Comparison of ENCODE assay signal across 9 mouse cellular contexts in genomic region chr16:10694414-10694851, GRCm38 (mm10).
DNase-seq lines count a peak whose midpoint lies in the region; ATAC-seq and TF ChIP-seq lines count a peak whose summit lies in the region.
"Had no signal": no experiment of that assay in that cellular context is flagged by ENCODE, and none has a peak within 500 bp of the region (broad histone marks: within the 10 kb centered on the region; RNA-seq: fewer than 3 reads in every experiment).

No protein-coding gene starts in this region.

- H3K9me3 ChIP-seq in hindbrain, postnatal 0 days (ENCODE audit: low read length), result no peaks in the 10 kb centered on the region
- H3K9me3 ChIP-seq in hindbrain, embryonic 12.5 days (replicated peaks), result no peaks in the 10 kb centered on the region
- H3K9me3 ChIP-seq in intestine, embryonic 14.5 days (ENCODE audit: control insufficient read depth, low read length), result no peaks in the 10 kb centered on the region
- no peaks in the 10 kb centered on the region for H3K9me3 ChIP-seq in hindbrain, embryonic 13.5 days

- no peak for TF ChIP-seq POLR2A in lung, adult 2 months (IDR thresholded peaks at IDR 0.05; ENCODE audit: borderline replicate concordance, extremely low read depth, low read depth, low read length)

- no peak overlapping the region for H3K4me2 ChIP-seq in hindbrain, postnatal 0 days (ENCODE audit: low read depth, low read length)
- H3K4me2 ChIP-seq in hindbrain, embryonic 12.5 days (replicated peaks), result no peak overlapping the region
- no peak overlapping the region for H3K4me2 ChIP-seq in intestine, embryonic 14.5 days (ENCODE audit: low read length)
- no peak overlapping the region for H3K4me2 ChIP-seq in hindbrain, embryonic 13.5 days

- no peak overlapping the region for H3K4me3 ChIP-seq in hindbrain, postnatal 0 days (ENCODE audit: low read length)
- H3K4me3 ChIP-seq in hindbrain, embryonic 12.5 days, result no peak overlapping the region
- no peak overlapping the region for H3K4me3 ChIP-seq in intestine, embryonic 14.5 days (ENCODE audit: low read depth, low read length)
- H3K4me3 ChIP-seq in lung, adult 2 months (replicated peaks; ENCODE audit: extremely low read depth, low read depth, low read length), result no peak overlapping the region
- H3K4me3 ChIP-seq in hindbrain, embryonic 13.5 days, result no peak overlapping the region

- H3K27ac ChIP-seq in hindbrain, postnatal 0 days, result no peak overlapping the region
- no peak overlapping the region for H3K27ac ChIP-seq in hindbrain, embryonic 12.5 days
- no peak overlapping the region for H3K27ac ChIP-seq in intestine, embryonic 14.5 days (ENCODE audit: low read depth)
- H3K27ac ChIP-seq in hindbrain, embryonic 13.5 days, result no peak overlapping the region

- no peak for TF ChIP-seq CTCF in hindbrain, postnatal 0 days (IDR thresholded peaks at IDR 0.05; ENCODE audit: low read depth)
- no peak for TF ChIP-seq CTCF in lung, adult 2 months (IDR thresholded peaks at IDR 0.05; ENCODE audit: insufficient read depth, low read length)

- DNase-seq in hindbrain, postnatal 0 days (ENCODE audit: low spot score), result peak; percentile 48
- DNase-seq in MEL-GATA-1-ER (ENCODE audit: extremely low read depth, low read depth), result peak; percentile 14
- no peak for DNase-seq in intestine, embryonic 14.5 days (ENCODE audit: low spot score)
- peak; percentile 20 for DNase-seq in lung, adult 2 months
- no peak for DNase-seq in urinary bladder, postnatal 14 days (ENCODE audit: low spot score)
- DNase-seq: cerebellum, adult 9-10 months had no signal

- no peaks in the 10 kb centered on the region for H3K4me1 ChIP-seq in hindbrain, postnatal 0 days (ENCODE audit: insufficient read depth, low read length)
- H3K4me1 ChIP-seq in hindbrain, embryonic 12.5 days, result peaks cover 9% of the 10 kb centered on the region
- H3K4me1 ChIP-seq in intestine, embryonic 14.5 days (replicated peaks; ENCODE audit: control insufficient read depth, insufficient read depth, low read length), result peaks cover 13% of the 10 kb centered on the region
- peaks cover 16% of the 10 kb centered on the region for H3K4me1 ChIP-seq in lung, adult 2 months (ENCODE audit: control insufficient read depth, insufficient read depth, low read length)
- H3K4me1 ChIP-seq in hindbrain, embryonic 13.5 days (replicated peaks), result peaks cover 12% of the 10 kb centered on the region; the same call in 1 of the 2 replicates

- no peaks in the 10 kb centered on the region for H3K36me3 ChIP-seq in hindbrain, postnatal 0 days (ENCODE audit: insufficient read depth, low read length)
- peaks cover 15% of the 10 kb centered on the region; the same call in 1 of the 2 replicates for H3K36me3 ChIP-seq in hindbrain, embryonic 12.5 days
- no peaks in the 10 kb centered on the region for H3K36me3 ChIP-seq in intestine, embryonic 14.5 days (ENCODE audit: control insufficient read depth, insufficient read depth, low read length)
- peaks cover 32% of the 10 kb centered on the region for H3K36me3 ChIP-seq in hindbrain, embryonic 13.5 days

- peak; percentile 29; the same call in 1 of the 2 replicates for ATAC-seq in hindbrain, postnatal 0 days
- ATAC-seq in hindbrain, embryonic 12.5 days (ENCODE audit: low FRiP score), result no peak
- ATAC-seq in intestine, embryonic 14.5 days (replicated peaks; ENCODE audit: low FRiP score, low TSS enrichment, low read depth), result peak; percentile 58
- ATAC-seq in hindbrain, embryonic 13.5 days (ENCODE audit: low FRiP score), result no peak
- ATAC-seq in inflammation-experienced regulatory T-cells, adult 6 months, result no peak

- 31% methylated on average over 11 of the region's 11 CpGs for WGBS in hindbrain, postnatal 0 days
- 61% methylated on average over 11 of the region's 11 CpGs for WGBS in hindbrain, embryonic 12.5 days
- 34% methylated on average over 11 of the region's 11 CpGs for WGBS in intestine, embryonic 14.5 days
- WGBS in lung, adult 2 months, result 20% methylated on average over 11 of the region's 11 CpGs
- 63% methylated on average over 11 of the region's 11 CpGs for WGBS in hindbrain, embryonic 13.5 days

- H3K9ac ChIP-seq in hindbrain, postnatal 0 days (replicated peaks; ENCODE audit: low read length), result no peak overlapping the region
- no peak overlapping the region for H3K9ac ChIP-seq in hindbrain, embryonic 12.5 days
- no peak overlapping the region for H3K9ac ChIP-seq in intestine, embryonic 14.5 days (ENCODE audit: low read length)
- H3K9ac ChIP-seq in hindbrain, embryonic 13.5 days, result no peak overlapping the region

- no peaks in the 10 kb centered on the region for H3K27me3 ChIP-seq in hindbrain, postnatal 0 days (ENCODE audit: insufficient read depth, low read length)
- no peaks in the 10 kb centered on the region for H3K27me3 ChIP-seq in hindbrain, embryonic 12.5 days
- no peaks in the 10 kb centered on the region for H3K27me3 ChIP-seq in intestine, embryonic 14.5 days (replicated peaks; ENCODE audit: control insufficient read depth, insufficient read depth, low read length)
- H3K27me3 ChIP-seq in hindbrain, embryonic 13.5 days, result no peaks in the 10 kb centered on the region

Comparison
In these comparisons a context has a peak if more than half of its experiments do, and no peak if none do; other contexts are left out.
1. ATAC-seq: peak in hindbrain, postnatal 0 days (single experiment) and intestine, embryonic 14.5 days (single experiment); none in hindbrain, embryonic 12.5 days (single experiment), hindbrain, embryonic 13.5 days (single experiment) and inflammation-experienced regulatory T-cells, adult 6 months (single experiment).
2. DNase-seq: peak in hindbrain, postnatal 0 days (single experiment), MEL-GATA-1-ER (single experiment) and lung, adult 2 months (single experiment); none in intestine, embryonic 14.5 days (single experiment) and urinary bladder, postnatal 14 days (single experiment).